Mouse (Mus musculus) E14TG2a.4 (cell line): ENCODE results near the gene Pold2.

Experiments
- CTCF ChIP-seq: conservative IDR thresholded peaks from 2 replicates; pipeline ENCODE4 v1.5.1; 2014; ENCODE audit warnings: low read length
- NANOG ChIP-seq: IDR thresholded peaks from 2 replicates; pipeline ENCODE4 v1.6.1; 2014; ENCODE audit warnings: borderline replicate concordance, low read length, mixed read lengths

GRCm38 (mm10) chr11:5870069-5870468 is 8.0 kb downstream of the Pold2 start:
- TF ChIP-seq CTCF (no peak), NANOG (no peak)
